Mouse (Mus musculus): ENCODE results near the gene Prkcz.

The Prkcz gene

DNA sequence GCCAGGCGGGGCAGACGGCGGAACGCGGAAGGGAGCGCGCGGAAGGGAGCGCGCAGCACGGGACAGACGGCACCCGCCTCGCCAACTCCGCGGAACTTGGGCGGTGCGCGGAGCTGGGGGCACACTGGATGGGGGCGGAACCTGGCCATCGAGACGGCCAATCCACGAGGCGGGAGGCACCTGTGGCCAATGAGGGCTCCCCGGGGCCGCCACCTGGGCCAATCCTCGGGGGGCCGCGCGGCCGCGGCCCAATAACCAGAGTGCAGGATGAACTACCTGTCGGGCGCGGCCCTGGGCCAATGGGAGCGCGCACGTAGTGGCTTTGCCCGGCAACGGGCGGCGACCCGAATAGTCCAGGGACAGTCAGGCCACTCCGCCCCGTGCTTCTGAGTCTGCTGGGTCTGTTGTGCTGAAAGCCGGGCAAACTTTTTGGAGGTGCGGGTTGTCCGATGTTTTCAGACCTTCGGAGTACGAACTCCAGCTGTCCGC lies at the start of gene Prkcz:
Gene Prkcz (minus strand): TSS at position 59 of the 489 bp plus-strand sequence.
- peak; percentile 94 for DNase-seq

DNA sequence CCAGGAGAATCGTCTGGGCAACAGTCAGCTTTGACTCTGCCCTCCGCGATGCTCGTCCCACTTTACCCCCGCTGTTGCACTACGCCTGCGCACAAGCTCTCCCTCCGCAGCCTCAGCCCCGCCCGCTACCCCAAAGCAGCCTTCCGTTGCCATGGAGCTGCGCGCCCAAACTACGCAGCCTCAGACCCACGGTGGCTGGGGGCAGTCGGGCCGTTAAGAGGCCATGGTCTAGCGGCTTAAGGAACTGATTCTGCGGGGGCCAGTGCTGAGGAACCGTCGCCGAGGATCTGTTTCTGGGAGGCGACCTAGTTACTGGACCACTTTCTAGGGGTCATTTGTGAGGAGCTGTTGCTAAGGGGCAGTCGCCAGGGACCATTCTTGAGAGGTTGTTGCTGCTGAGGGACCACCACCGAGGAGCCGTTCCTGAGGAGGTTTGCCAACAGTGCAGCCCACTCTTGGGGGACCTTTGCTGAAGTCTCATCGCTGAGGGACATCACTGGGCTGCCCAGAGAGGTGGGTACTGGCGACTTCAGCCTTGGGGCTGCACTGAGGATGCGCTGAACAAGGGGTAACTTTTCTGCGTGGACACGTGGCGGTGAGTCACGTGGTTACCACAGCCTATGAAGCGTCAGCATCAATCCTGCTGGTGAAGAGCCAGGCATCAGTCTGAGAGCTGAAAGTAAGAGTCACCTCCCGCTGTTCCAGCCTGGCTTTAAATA lies 48.1 kb upstream of the Prkcz start, which contains the start of gene Cfap74:
Gene Cfap74 (plus strand): TSS at position 133 of the 719 bp plus-strand sequence.
- DNase-seq, result peak; percentile 80

DNA sequence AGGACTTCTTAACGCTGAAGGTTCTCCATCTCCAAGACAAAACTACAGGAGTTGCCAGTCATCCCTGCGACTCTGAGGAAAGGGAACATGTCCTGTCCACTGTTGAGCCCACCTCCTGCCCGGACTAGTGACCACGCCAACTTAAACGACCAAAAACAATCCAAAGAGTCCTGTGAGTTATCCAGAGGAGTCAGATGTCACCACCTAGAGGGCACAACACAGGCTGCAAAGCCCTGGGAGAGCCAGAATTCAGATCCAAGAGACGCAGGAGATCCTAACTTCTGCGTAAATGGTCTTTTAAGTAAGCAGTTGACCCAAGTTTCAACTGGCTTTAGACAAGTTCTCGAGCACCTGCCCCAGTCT lies 47.5 kb upstream of the Prkcz start:
- no peak for DNase-seq

DNA sequence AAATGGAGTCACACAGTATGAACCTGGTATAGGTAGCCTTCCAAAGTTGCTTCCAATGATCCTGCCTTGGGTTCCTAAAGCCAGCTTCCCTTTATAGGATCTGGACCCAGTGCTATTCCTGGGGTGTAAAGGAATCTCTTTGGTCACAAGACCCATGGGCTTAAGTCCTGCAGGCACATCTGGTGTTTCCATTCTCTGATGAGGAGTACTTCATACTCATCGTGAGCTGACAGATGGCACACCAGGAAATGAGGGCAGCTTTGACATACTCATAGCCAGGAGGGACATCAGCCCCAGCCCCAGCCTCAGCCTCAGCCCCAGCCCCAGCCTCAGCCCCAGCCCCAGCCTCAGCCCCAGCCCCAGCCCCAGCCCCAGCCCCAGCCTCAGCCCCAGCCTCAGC lies 41.3 kb upstream of the Prkcz start:
- DNase-seq, result no peak

GRCm38 (mm10) chr4:155401121-155401520 lies 40.0 kb upstream of the Prkcz start:
- DNase-seq, result peak; percentile 76

GRCm38 (mm10) chr4:155398222-155398540 lies 37.0 kb upstream of the Prkcz start:
- no peak for DNase-seq

- peak; percentile 77 for DNase-seq
These were observed 36.5 kb upstream of the Prkcz start, which contains the start of gene Gabrd for GRCm38 (mm10) chr4:155397511-155398221. Gene Gabrd (minus strand): TSS chr4:155398112.

DNA sequence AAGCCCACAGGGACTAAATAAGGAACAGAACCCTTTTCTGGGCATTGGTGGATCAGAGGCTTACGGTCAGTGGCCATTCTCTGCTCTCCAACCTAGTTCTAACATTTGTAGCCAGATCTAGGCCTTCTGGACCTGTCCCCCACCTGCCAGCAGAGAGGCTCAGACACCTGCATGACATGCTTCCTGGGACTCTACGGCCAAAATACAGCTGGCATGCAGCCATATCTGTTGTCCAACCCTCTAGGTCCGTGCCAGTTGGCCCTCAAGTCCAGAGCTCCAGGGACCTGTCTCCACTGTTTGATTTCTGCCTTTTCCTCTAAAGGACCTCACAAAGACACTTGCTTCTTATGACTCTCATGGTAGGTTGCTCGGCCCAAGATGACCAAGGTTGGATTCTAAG lies 35.6 kb upstream of the Prkcz start:
- DNase-seq, result peak; percentile 93

GRCm38 (mm10) chr4:155395471-155395870 lies 34.3 kb upstream of the Prkcz start:
- no peak for DNase-seq

GRCm38 (mm10) chr4:155387166-155387565 lies 26.0 kb upstream of the Prkcz start:
- no peak for DNase-seq

- DNase-seq, result peak; percentile 69
These were observed 22.2 kb upstream of the Prkcz start for GRCm38 (mm10) chr4:155383326-155383725.

DNA sequence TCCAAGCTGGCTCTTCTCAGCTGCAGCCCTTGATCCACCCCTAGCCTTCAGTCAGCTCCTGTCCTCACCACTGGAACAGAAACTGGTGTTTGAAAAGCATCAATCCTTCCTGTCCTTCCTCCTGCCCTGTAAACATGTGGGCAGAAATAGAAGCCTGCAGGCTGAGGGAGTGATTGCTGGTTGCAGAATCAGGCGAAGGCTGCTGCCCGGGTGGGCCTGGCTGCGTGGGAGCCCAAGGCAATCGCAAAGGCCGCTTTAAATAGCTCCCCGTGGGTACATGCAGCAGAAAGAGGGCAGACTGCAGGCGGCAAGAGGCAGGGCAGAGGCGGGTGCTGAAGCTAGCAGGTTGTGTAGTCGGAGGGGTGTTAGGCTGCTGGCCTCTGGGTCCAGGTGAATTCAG lies 21.6 kb upstream of the Prkcz start:
- no peak for DNase-seq

DNA sequence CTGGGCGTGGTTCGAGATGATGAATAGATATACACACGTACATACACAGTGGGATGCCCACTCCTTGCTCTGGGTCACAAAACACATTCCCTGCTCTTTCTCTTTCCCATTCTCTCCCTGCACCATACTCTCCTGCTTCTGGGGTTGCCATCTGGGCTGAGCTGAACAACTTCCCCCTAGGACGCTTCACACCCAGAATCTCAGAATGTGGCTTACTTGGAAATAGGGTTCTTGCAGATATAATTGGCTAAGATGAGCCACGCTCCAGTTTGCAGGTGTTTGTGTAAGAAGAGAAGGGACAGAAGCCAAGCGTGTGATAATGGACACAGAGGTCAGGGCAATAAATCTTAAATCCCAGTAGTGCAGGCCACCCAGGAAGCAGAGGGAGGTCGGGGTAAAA lies 20.8 kb upstream of the Prkcz start:
- DNase-seq, result no peak

DNA sequence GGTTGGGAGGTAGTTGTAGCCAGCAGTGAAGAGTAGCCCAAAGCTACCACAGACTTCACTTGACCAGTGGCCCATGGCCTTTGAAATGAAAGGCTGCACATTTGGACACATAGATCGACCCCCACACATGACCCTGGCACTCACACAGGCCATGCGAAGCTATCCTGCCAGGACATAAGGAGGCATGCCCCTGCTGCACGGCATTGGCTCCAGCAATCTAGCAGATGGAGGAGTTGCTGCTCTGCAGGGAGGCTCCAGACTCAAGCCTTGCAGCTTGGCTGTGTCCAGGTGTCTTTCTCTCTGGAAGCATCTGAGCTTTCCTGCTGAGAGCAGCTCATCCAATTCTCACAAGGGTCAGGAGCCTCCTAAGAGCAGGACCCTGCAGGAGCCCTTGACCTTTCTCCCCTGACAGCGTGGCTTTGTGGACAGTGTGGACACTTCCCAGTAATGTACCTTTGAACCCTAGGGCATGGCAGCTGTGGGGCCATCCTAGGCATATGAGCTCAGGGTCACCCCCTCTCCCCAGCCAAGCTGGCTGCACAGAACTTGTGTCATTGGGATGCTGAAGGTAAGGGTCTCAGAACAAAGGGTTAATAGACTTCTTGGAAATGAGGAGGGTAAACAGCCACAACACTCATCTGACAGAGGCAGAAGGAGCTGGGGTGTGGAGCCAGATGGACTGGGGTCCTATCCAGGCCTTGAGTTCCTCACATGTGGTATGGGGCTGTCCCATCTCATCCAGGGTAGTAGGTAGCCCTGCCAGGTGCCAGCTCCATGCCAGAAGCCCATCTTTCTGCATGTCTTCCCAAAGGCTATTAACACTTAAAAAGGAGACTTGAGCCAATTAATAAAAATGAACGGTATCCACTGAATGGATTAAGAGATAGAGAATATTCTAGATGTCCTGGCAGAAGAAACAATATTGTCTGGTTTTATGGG lies 10.9 kb upstream of the Prkcz start:
- no peak for DNase-seq

DNA sequence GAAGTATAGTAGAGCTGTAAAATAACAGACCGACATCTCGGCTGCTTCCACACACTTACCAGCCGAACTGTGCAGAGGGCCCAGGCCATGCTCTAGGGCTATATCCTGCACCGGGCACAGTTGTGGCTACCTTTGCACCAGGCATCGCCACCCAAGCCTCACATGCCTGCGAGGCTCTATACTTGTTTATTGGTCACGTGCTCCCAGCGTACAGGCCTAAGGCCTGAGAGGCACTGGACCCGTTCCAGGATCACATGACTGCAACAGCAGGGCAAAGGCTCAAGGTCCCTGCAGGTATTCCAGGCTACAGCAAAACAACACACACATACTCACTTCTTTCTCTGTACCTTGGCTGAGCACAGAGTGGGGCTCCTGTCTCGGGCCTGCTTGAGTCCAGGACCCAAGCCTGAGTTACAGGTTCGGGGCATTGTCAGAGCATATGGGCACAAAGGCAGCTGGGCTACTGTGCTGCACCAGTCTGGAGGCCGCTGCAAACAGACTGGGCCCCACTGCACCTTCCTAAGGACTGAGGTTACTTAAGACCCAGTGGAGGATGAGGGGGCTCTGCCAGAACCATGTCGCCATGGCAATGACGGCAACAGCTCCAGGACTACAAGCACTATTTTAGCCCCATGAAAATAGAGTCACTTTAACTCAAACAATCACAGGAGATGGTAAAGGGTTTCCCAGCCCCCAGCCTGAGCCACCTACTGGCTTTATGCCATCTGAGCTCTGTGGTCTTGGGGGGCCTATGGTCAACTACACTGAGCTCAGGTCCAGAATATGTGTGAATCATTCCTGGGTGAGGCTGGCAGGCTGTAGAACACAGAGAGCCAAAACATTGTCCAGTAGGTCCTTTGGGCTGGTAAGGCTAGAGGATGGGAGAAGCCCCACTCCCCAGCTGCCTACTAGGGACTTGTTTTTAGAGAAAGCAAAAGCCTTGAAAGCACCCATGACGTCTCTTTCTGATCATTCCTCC lies 9.9 kb upstream of the Prkcz start:
- DNase-seq, result no peak

DNA sequence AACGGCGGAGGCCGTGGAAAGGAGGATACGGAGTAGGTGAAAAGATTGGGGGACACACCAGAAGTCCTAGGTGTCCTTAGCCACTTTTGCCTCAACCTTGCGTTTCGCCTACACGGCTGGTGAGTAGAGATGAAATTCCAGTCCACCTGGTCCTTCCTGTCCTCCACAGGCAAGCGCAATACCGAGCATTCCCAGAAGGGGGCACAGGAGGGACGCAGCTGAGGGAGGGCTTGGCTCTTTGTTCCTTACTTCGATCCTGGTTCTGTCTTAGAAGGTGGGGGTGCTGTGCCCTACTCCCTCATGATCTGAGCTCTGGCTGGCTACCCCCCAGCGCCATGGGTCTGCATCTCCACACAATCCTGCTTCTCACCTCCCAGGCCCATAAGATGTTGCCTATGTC lies 7.5 kb upstream of the Prkcz start:
- peak; percentile 94 for DNase-seq

DNA sequence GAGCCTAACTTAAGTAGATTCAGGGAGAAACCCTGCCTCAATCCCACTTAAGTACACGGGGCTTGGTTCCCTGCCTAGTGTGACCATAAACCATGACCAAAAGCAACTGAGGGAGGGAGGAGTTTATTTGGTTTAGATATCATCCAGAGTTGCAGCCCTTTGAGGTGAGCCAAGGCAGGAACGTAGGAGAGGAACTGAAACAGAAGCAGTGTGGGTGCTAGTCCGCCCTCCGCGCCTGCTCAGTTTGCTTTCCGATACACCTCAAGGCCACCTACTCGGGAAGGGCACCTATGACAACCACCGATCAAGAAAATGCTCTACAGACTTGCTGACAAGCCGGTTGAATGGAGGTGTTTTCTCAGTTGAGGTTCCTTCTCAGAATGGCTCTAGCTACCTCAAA lies 6.6 kb upstream of the Prkcz start:
- no peak for DNase-seq

DNA sequence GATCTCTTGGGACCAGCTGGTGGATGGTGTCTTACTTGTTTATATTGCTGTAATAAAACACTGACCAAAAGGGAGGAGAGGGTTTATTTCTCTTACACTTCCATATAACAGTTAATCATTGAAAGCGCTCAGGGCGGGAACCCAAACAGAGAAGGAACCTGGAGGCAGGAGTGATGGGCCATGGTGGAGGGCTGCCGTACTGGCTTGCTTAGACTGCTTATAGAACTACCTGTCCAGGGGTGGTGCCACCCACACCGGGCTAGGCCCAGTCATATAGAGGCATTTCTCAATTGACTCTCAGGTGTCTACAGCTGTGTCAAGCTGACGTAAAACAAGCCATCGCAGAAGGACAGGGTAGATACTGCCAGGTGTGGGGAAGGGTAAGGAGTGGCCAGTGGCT lies 5.6 kb upstream of the Prkcz start:
- no peak for DNase-seq

DNA sequence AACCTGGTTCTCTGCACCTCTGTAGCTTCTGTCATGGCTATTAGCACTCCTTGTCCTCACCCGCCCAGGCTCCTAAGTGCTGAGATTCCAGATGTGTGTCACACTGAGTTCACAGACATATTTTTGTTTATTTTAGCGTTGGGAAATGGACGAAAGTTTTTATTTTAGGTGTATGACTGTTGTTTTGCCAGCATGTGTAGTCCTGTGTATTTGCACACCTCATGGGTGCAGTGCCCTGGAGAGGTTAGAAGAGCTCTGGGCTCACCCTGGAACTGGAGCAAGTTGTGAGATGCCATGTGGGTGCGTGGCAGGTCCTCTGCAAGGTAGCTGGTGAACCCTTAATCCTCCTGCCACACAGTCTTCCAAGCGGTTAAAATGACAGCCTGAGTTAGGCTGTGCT lies 1.3 kb upstream of the Prkcz start:
- DNase-seq, result no peak

DNA sequence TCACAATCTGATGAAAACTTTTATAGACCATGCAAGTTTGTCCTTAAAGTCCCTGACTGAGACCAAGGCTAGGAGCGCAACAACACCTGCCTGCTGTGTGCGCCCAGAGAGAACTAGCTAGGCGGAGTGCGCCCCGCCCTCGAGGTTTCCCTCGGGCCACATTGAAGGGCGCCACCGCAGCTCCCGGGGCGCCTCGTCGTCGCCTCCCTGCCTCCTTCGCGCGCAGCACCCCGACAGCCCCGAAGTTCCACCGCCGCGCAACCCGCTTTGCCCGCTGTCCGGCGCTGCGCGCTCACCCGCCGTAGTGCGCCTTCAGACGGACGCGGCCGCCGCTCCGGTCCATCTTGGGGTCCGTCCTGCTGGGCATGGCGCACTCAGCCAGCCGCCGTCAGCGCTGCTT lies 305 bp downstream of the Prkcz start:
- no peak for DNase-seq

- DNase-seq, result no peak
These were observed 1.3 kb downstream of the Prkcz start for GRCm38 (mm10) chr4:155359560-155360464.

Measured in cerebellum, adult 8-10 months (tissue).